Comparison of ENCODE assay signal across 13 mouse cellular contexts in genomic region chr13:8584257-8585005, GRCm38 (mm10).
DNase-seq lines count a peak whose midpoint lies in the region; ATAC-seq and TF ChIP-seq lines count a peak whose summit lies in the region.
"Had no signal": no experiment of that assay in that cellular context is flagged by ENCODE, and none has a peak within 500 bp of the region (broad histone marks: within the 10 kb centered on the region; RNA-seq: fewer than 3 reads in every experiment).

No protein-coding gene starts in this region.

- TF ChIP-seq CTCF in olfactory bulb, adult 2 months (IDR thresholded peaks at IDR 0.05; ENCODE audit: insufficient read depth, low read depth, low read length), result no peak

- no peak overlapping the region for H3K4me3 ChIP-seq in olfactory bulb, adult 2 months (ENCODE audit: insufficient read depth, low read depth, low read length)
- H3K4me3 ChIP-seq: limb, embryonic 12.5 days had no signal

- peak; percentile 44 to 67 for DNase-seq in cerebellum, postnatal 4 days (ENCODE audit: low spot score in 2 of 2)
- peak; percentile 22 to 43 for DNase-seq in layer of hippocampus, postnatal 10 days (ENCODE audit: low spot score in 2 of 2)
- DNase-seq in layer of hippocampus, postnatal 25 days (ENCODE audit: extremely low spot score in 1 of 2, low spot score in 1 of 2), result no peak
- peak; percentile 70 for DNase-seq in retina, postnatal 1 day
- no peak for DNase-seq in retina, embryonic 14.5 days (ENCODE audit: low spot score)
- DNase-seq in spleen, postnatal 36 days (ENCODE audit: low spot score in 2 of 2), result no peak
- DNase-seq: kidney, postnatal 10 days; liver, postnatal 0 days; thymus, postnatal 4 days had no signal

- H3K27ac ChIP-seq in olfactory bulb, adult 2 months (ENCODE audit: insufficient read depth, low read depth, low read length), result peak overlapping the region; percentile 75
- H3K27ac ChIP-seq: limb, embryonic 12.5 days had no signal

- TF ChIP-seq POLR2A in olfactory bulb, adult 2 months (IDR thresholded peaks at IDR 0.05; ENCODE audit: insufficient read depth, low read depth, low read length), result no peak

- ATAC-seq in cerebellum, adult (ENCODE audit: insufficient number of reproducible peaks, low FRiP score, low TSS enrichment), result no peak
- ATAC-seq: intestine, embryonic 16.5 days; liver, postnatal 0 days had no signal

- WGBS in olfactory bulb, adult 2 months, result 49% methylated on average over 8 of the region's 8 CpGs

- H3K4me1 ChIP-seq in olfactory bulb, adult 2 months (ENCODE audit: control insufficient read depth, insufficient read depth, low read length), result peaks cover 10% of the 10 kb centered on the region

Comparison
In these comparisons a context has a peak if more than half of its experiments do, and no peak if none do; other contexts are left out.
1. DNase-seq: peak in cerebellum, postnatal 4 days (2 of 2), layer of hippocampus, postnatal 10 days (2 of 2) and retina, postnatal 1 day (single experiment); none in layer of hippocampus, postnatal 25 days (0 of 2), retina, embryonic 14.5 days (single experiment) and spleen, postnatal 36 days (0 of 2).